Mouse (Mus musculus) brain, adult 2 months (tissue): ENCODE results near the gene Cpsf4.
A peak's percentile ranks its signal among the peaks of the same experiment; 100 is the strongest.
"Not testable (repeated sequence)": the region's sequence is repeated elsewhere in the genome, so short reads cannot be mapped to it uniquely, and the experiment has no call there.

Source experiments
- DNase-seq: peaks from one replicate; pipeline ENCODE4 v3.0.0; 2011; ENCODE audit warnings: low read depth, low spot score

The Cpsf4 gene

GRCm38 (mm10) chr5:145166536-145167305 lies at the start of gene Cpsf4, which contains the start of gene Ptcd1:
TSS of gene Cpsf4 (plus strand) at chr5:145167213.
TSS of gene Ptcd1 (minus strand) at chr5:145167108.
- peak; percentile 100 for DNase-seq

GRCm38 (mm10) chr5:145118005-145118404 lies 49.0 kb upstream of the Cpsf4 start:
- DNase-seq = no peak

- no peak for DNase-seq
Measured at GRCm38 (mm10) chr5:145118461-145118860, 48.6 kb upstream of the Cpsf4 start.

- no peak for DNase-seq
Measured at GRCm38 (mm10) chr5:145119385-145119784, 47.6 kb upstream of the Cpsf4 start.

GRCm38 (mm10) chr5:145120921-145121320 lies 46.1 kb upstream of the Cpsf4 start:
- DNase-seq = no peak

- DNase-seq = no peak
Measured at GRCm38 (mm10) chr5:145123396-145123795, 43.6 kb upstream of the Cpsf4 start.

GRCm38 (mm10) chr5:145126580-145126979 lies 40.4 kb upstream of the Cpsf4 start:
- DNase-seq = no peak

- peak; percentile 29 for DNase-seq
Measured at GRCm38 (mm10) chr5:145129124-145129523, 37.9 kb upstream of the Cpsf4 start.

GRCm38 (mm10) chr5:145129773-145130172 lies 37.2 kb upstream of the Cpsf4 start:
- not testable (repeated sequence) for DNase-seq

GRCm38 (mm10) chr5:145130191-145130590 lies 36.8 kb upstream of the Cpsf4 start:
- peak; percentile 93 for DNase-seq

GRCm38 (mm10) chr5:145130995-145131394 lies 36.0 kb upstream of the Cpsf4 start:
- DNase-seq = no peak

- not testable (repeated sequence) for DNase-seq
Measured at GRCm38 (mm10) chr5:145133275-145133674, 33.7 kb upstream of the Cpsf4 start.

- DNase-seq = no peak
Measured at GRCm38 (mm10) chr5:145138836-145139235, 28.2 kb upstream of the Cpsf4 start.

- peak; percentile 97 for DNase-seq
Measured at GRCm38 (mm10) chr5:145139571-145140519, 27.2 kb upstream of the Cpsf4 start, which contains the start of the genes Pdap1 and Bud31. TSS of gene Pdap1 (minus strand) at chr5:145140238. TSS of gene Bud31 (plus strand) at chr5:145140362.

- no peak for DNase-seq
Measured at GRCm38 (mm10) chr5:145140611-145141010, 26.4 kb upstream of the Cpsf4 start.

GRCm38 (mm10) chr5:145147748-145148147 lies 19.3 kb upstream of the Cpsf4 start:
- no peak for DNase-seq

- no peak for DNase-seq
Measured at GRCm38 (mm10) chr5:145149294-145149693, 17.7 kb upstream of the Cpsf4 start.

GRCm38 (mm10) chr5:145152690-145153089 lies 14.3 kb upstream of the Cpsf4 start:
- no peak for DNase-seq

GRCm38 (mm10) chr5:145161361-145161760 lies 5.7 kb upstream of the Cpsf4 start:
- DNase-seq = no peak

GRCm38 (mm10) chr5:145164710-145165109 lies 2.3 kb upstream of the Cpsf4 start:
- peak; percentile 52 for DNase-seq

GRCm38 (mm10) chr5:145165184-145165583 lies 1.8 kb upstream of the Cpsf4 start:
- no peak for DNase-seq

- DNase-seq = no peak
Measured at GRCm38 (mm10) chr5:145167306-145167661, 271 bp downstream of the Cpsf4 start.
